Mouse (Mus musculus) heart, postnatal 0 days (tissue): ENCODE measurements around the gene Zfp292. TPM values are rescaled to one million over a fixed set of nuclear protein-coding genes. Genes with fewer than 3 reads are reported as not detected.

Experiments used
- ATAC-seq: fragments of 200-750 bp; cut with Nextera tagmentation; 2 replicates; pipeline ENCODE4 v1.8.0; 2017; ENCODE audit warnings: low read depth, moderate number of reproducible peaks, moderate library complexity; ENCODE audit not compliant: insufficient read depth
- DNase-seq: peaks from one replicate; pipeline ENCODE4 v3.0.0-alpha.2; 2016; ENCODE audit warnings: low spot score
- H3K27ac ChIP-seq: fragments of 300-500 bp; sonication (generic); 2 replicates; pipeline ENCODE4 v1.5.1; 2014; ENCODE audit warnings: low read depth, mild to moderate bottlenecking
- H3K27me3 ChIP-seq: fragments of 300-500 bp; sonication (generic); 2 replicates; pipeline ENCODE4 v1.6.1; 2014; ENCODE audit warnings: low read length, mixed read lengths; ENCODE audit not compliant: control insufficient read depth, insufficient read depth
- H3K36me3 ChIP-seq: fragments of 300-500 bp; sonication (generic); replicated peaks from 2 replicates; pipeline ENCODE4 v1.6.1; 2014; ENCODE audit warnings: low read length, mixed read lengths; ENCODE audit not compliant: control insufficient read depth, insufficient read depth
- H3K4me1 ChIP-seq: fragments of 300-500 bp; sonication (generic); 2 replicates; pipeline ENCODE4 v1.6.1; 2014; ENCODE audit warnings: antibody characterized with exemption; ENCODE audit not compliant: control insufficient read depth, insufficient read depth
- H3K4me2 ChIP-seq: fragments of 300-500 bp; sonication (generic); 2 replicates; pipeline ENCODE4 v1.6.1; 2014; ENCODE audit warnings: low read depth, mild to moderate bottlenecking, low read length, moderate library complexity
- H3K4me3 ChIP-seq: fragments of 300-500 bp; sonication (generic); 2 replicates; pipeline ENCODE4 v1.5.1; 2014; ENCODE audit warnings: low read depth, low read length
- H3K9ac ChIP-seq: fragments of 300-500 bp; sonication (generic); replicated peaks from 2 replicates; pipeline ENCODE4 v1.6.1; 2014; ENCODE audit warnings: low read depth, low read length, mixed read lengths
- H3K9me3 ChIP-seq: fragments of 300-500 bp; sonication (generic); replicated peaks from 2 replicates; pipeline ENCODE4 v1.6.1; 2016; ENCODE audit warnings: low read length; ENCODE audit not compliant: control insufficient read depth
- CTCF ChIP-seq: IDR thresholded peaks from 2 replicates; pipeline ENCODE4 v1.5.1; 2016; ENCODE audit warnings: antibody characterized with exemption, control low read depth, low read depth
- EP300 ChIP-seq: IDR thresholded peaks from 2 replicates; pipeline ENCODE4 v1.6.1; 2016; ENCODE audit warnings: antibody characterized with exemption, low read depth
- WGBS: fragments of 180-500 bp; shearing (Covaris S2); extraction: QIAGEN DNeasy Blood & Tissue Kit; methylation state at CpG from one replicate; pipeline ENCODE4 v1.1.7; 2014; 5-methylcytosine and 5-hydroxymethylcytosine counted together
- polyA plus RNA-seq: library from polyadenylated mRNA; unstranded; fragments of >200 nt; fragmentation: Nextera tagmentation; extraction: Ambion mirVana; gene quantifications from 2 replicates; pipeline ENCODE4 v1.2.1, GENCODE M21; 2015
- total RNA-seq: library from RNA; depleted of rRNA; stranded (reverse); fragments of >200 nt; gene quantifications from 2 replicates; pipeline ENCODE4 v1.2.3, GENCODE M21; 2014; ENCODE audit warnings: low replicate concordance

Zfp292 gene
- total and polyA plus RNA-seq, 2 experiments from 2014 or later: 7.2 to 13.6 TPM

DNA sequence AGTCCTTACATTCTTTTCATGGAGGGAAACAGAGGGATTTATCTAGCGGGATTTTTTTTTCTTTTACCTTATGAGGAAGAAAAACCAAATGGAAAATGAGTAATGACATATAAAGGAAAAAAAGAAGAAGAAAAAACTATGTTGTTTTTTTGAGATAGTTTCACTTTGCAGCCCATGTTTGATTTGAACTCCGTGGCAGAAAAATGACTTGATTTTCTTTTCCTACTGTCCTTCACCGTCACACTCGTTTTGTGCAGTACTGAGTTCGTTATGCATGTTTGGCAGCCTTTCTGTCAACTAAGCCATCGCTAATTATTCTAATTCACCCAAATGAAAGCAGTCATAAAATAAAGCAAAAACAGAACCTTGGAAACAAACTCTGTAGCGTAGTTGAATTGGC lies 4.5 kb upstream of the Zfp292 start:
- DNase-seq: no peak
- Histone ChIP-seq H3K9me3 (no peaks in the 10 kb centered on the region), H3K27ac (peak overlapping the region; percentile 83; the same call in 1 of the 2 replicates), H3K4me1 (peaks cover 11% of the 10 kb centered on the region), H3K9ac (peak overlapping the region; percentile 74), H3K4me3 (peak overlapping the region; percentile 80), H3K36me3 (no peaks in the 10 kb centered on the region), H3K27me3 (peaks cover 14% of the 10 kb centered on the region; the same call in 1 of the 2 replicates), H3K4me2 (peak overlapping the region; percentile 72)
- no peak for ATAC-seq
- 12% methylated on average over 7 of the region's 7 CpGs for WGBS
- TF ChIP-seq EP300 (no peak), CTCF (no peak)

DNA sequence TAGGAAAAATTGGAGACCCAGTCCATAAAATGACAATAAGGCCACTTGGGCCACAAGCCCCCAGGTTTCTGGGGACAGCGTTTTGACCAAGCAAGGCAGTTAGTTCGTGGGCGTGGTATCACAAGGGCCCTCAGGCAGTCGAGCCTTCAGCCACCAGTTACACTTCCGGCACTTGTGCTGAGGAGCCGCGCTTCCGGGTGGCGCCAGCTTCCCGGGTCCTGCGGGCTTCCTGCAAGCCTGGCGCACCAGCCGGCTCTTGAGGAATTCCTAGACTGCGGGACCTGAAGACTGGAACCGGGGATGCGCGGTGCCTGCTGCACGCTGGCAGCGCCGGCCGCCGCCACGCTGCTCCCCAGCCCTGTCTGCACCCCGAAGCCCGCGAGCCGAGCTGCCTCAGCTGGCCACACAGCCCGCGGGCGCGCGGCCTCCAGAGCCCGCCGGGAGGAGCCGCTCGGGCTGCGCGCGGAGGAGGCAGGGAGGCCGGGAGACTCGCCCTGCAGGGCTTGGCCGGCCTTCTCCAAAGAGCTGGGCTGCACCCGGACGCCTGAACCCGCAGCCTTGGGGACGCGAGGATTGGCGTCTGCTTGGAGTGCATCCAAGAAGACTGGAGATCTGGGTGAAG lies 3.8 kb upstream of the Zfp292 start:
- peak; percentile 79 for DNase-seq
- Histone ChIP-seq H3K9ac (peak overlapping the region; percentile 74), H3K4me3 (peak overlapping the region; percentile 80), H3K27me3 (peaks cover 14% of the 10 kb centered on the region; the same call in 1 of the 2 replicates), H3K27ac (peak overlapping the region; percentile 83), H3K9me3 (no peaks in the 10 kb centered on the region), H3K4me2 (peak overlapping the region; percentile 72), H3K4me1 (peaks cover 14% of the 10 kb centered on the region), H3K36me3 (no peaks in the 10 kb centered on the region)
- no peak for TF ChIP-seq EP300
- TF ChIP-seq CTCF: no peak
- ATAC-seq: peak; percentile 62
- WGBS: 0% methylated on average over 40 of the region's 48 CpGs

DNA sequence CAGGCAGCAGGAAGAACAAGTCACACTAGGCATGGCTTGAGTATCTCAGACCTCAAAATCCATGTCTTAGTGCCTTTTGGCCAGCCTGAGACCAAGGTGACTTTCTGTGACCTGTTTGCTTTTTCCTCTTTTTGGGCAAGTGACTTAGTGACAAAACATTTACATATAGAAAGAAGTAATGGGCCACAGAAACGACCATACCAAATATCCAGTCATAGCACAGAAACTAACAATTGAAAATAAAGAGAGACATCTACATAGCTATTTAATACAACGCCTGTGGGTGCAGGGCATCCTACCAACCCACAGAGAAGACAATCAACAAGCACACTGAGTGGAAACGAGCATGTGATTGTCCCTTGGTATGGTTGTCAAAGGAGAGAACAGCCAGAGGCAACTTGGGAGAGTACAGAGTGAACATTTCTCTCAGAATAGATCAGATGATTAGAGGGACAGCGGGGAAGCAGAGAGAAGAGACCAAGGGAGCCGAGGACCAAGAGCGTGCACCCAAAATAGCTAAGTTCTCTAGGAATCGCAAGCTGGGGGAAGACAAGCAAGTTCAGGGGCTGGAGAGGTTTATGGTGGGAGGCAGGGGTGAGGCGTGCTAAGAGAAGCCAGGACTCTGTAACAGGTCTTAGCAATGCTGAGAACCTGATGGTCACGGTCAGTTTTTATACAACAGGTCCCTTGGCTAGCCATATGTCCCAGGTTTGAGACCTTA lies 3.0 kb upstream of the Zfp292 start:
- Histone ChIP-seq H3K27me3 (peaks cover 9% of the 10 kb centered on the region; the same call in 1 of the 2 replicates), H3K9me3 (no peaks in the 10 kb centered on the region), H3K9ac (peak overlapping the region; percentile 74), H3K27ac (peak overlapping the region; percentile 83), H3K36me3 (no peaks in the 10 kb centered on the region), H3K4me1 (peaks cover 22% of the 10 kb centered on the region), H3K4me3 (peak overlapping the region; percentile 80), H3K4me2 (peak overlapping the region; percentile 72)
- TF ChIP-seq CTCF (no peak), EP300 (no peak)
- ATAC-seq: no peak
- WGBS: 40% methylated on average over 9 of the region's 9 CpGs
- DNase-seq: no peak

DNA sequence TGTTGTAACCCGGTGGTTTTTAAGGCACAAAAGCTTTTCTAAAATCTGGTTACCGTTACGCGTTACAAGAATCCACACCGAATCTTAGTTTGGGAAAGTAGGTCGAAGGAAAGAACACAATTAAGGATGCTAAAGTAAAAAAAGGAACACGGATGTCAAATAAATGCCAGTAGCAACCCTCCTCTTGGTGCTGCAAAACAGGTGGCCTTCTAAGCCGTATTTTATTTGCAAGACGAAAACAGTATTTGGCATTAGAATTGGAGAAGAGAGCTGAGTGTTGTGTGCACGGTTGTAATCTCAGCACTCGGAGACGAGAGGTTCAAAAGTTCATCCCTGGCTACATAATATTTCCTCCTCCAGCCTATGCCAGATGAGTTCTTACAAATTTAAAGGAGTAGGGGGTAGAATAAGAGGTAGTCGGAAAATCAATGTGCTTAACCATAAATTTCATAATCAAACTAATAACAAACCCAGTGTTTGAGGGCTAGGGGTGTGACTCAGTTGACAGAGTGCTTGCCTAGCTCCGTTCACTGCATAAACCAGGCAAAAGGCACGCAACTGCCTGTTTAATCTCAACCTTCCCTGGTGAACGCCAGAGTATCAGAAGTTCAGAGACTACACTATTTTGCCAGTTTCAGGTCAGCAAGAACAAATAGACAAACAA lies 738 bp upstream of the Zfp292 start:
- ATAC-seq: no peak
- WGBS: 30% methylated on average over 16 of the region's 16 CpGs
- H3K9me3 ChIP-seq: no peaks in the 10 kb centered on the region
- H3K27ac ChIP-seq: peak overlapping the region; percentile 97
- H3K4me2 ChIP-seq: peak overlapping the region; percentile 73
- peak overlapping the region; percentile 96 for H3K4me3 ChIP-seq
- no peak for TF ChIP-seq CTCF
- TF ChIP-seq EP300: no peak
- no peak for DNase-seq
- H3K4me1 ChIP-seq: peaks cover 28% of the 10 kb centered on the region
- H3K9ac ChIP-seq: peak overlapping the region; percentile 98
- H3K27me3 ChIP-seq: 0 out of 2 replicates have a peak, but pooled peaks cover under 1% of the 10 kb centered on the region
- no peaks in the 10 kb centered on the region for H3K36me3 ChIP-seq

DNA sequence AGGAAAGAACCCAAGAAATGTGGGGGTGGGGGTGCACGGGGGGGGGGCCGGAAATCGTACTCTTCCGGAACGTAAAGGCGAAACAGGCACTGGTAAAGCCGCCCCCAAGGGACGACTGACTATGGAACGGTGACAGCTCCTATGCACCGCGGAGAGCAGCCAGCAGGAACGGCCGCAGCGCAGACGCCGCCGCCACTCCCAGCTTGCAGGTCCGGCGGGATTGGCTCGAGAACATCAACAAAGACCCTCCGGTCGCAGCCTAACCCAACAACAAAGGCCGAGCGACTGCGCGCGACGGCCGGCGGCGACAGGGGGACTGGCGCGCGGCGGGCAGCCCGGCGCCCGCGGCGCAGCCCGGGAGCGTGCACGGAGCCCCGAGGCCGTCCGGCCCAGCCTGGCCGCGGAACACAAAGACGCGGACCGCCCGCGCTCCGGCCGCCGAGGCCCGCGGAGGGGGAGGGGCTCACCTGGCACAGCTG lies 430 bp downstream of the Zfp292 start:
- Histone ChIP-seq H3K4me2 (peak overlapping the region; percentile 73), H3K27me3 (no peaks in the 10 kb centered on the region), H3K9ac (peak overlapping the region; percentile 98), H3K4me1 (peaks cover 28% of the 10 kb centered on the region), H3K9me3 (no peaks in the 10 kb centered on the region), H3K27ac (peak overlapping the region; percentile 97), H3K36me3 (no peaks in the 10 kb centered on the region; the same call in 1 of the 2 replicates), H3K4me3 (peak overlapping the region; percentile 96)
- DNase-seq (peak; percentile 41), ATAC-seq (peak; percentile 57)
- under 1% methylated on average over 43 of the region's 58 CpGs for WGBS
- TF ChIP-seq EP300 (no peak), CTCF (no peak)
